ENCODE assay signal across 11 mouse cellular contexts in the genomic region with DNA sequence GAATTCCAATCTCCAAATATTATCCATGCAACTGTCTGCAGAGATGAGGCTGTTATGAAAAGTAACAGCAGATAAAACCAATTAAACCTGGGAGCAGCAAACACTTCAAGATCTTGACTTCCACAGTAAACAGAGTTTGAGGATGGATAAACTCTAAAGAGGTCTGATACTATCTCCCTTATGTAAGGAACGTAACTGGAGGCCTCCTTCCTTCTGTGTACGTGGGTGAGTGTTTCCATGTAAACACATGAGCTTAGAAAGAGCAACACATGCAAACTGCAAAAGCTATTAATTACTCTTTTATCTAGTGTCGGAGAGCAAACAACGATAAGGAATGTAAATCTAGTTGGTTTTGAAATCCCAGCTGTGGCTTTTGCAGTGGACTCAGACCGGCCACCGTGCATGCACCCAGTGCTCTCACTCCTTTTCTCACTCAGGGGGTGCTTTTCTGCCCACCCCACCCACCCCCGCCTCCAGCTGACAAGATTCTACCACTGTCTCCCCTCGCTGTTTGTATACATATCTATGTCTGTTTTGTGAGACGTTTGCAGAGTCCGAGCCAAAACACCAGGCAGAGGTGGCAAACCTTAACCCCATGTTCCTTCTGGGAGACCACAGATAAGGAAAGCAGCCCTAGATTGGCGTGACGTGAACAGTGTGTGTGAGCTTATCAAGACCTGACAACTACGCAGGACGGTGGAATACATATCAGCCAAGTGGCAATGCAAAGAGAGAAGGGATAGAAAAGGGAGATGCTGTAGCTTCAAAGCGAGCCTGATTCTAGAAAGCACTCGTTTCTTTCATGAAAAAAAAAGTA.
DNase-seq lines count a peak whose midpoint lies in the region; ATAC-seq and TF ChIP-seq lines count a peak whose summit lies in the region.
"Had no signal": no experiment of that assay in that cellular context is flagged by ENCODE, and none has a peak within 500 bp of the region (broad histone marks: within the 10 kb centered on the region; RNA-seq: fewer than 3 reads in every experiment).

No protein-coding gene starts in this region.

- no peak overlapping the region for H3K4me2 ChIP-seq in intestine, embryonic 15.5 days (replicated peaks)
- no peak overlapping the region for H3K4me2 ChIP-seq in hindbrain, postnatal 0 days (ENCODE audit: low read depth, low read length)
- H3K4me2 ChIP-seq: forebrain, embryonic 12.5 days had no signal

- H3K4me1 ChIP-seq in heart, adult 2 months (ENCODE audit: control insufficient read depth, insufficient read depth, low read length) = peaks cover 2% of the 10 kb centered on the region; the same call in 1 of the 2 replicates
- H3K4me1 ChIP-seq in megakaryocyte, embryonic 14.5 days = no peaks in the 10 kb centered on the region
- H3K4me1 ChIP-seq in intestine, embryonic 15.5 days (replicated peaks) = 0 out of 2 replicates have a peak, but pooled peaks cover 5% of the 10 kb centered on the region
- no peaks in the 10 kb centered on the region for H3K4me1 ChIP-seq in hindbrain, postnatal 0 days (ENCODE audit: insufficient read depth, low read length)

- no peak for DNase-seq in heart, adult 2 months
- no peak for DNase-seq in heart, adult 9 months (ENCODE audit: low spot score in 2 of 2)
- no peak for DNase-seq in urinary bladder, postnatal 36 days (ENCODE audit: low spot score in 2 of 2)
- DNase-seq in hindbrain, postnatal 0 days (ENCODE audit: low spot score) = no peak
- DNase-seq: gastrocnemius, postnatal 25 days; right cerebral cortex, postnatal 25 days had no signal

- intact Hi-C loops in heart, adult 2 months (cut with DNase I) = no loop called here

- no peaks in the 10 kb centered on the region for H3K27me3 ChIP-seq in heart, adult 2 months (ENCODE audit: control insufficient read depth, insufficient read depth, low read length)
- no peaks in the 10 kb centered on the region for H3K27me3 ChIP-seq in megakaryocyte, embryonic 14.5 days (replicated peaks)
- no peaks in the 10 kb centered on the region for H3K27me3 ChIP-seq in intestine, embryonic 15.5 days (replicated peaks)
- H3K27me3 ChIP-seq in hindbrain, postnatal 0 days (ENCODE audit: insufficient read depth, low read length) = no peaks in the 10 kb centered on the region
- H3K27me3 ChIP-seq: forebrain, embryonic 12.5 days had no signal

- H3K4me3 ChIP-seq in heart, adult 2 months = peak overlapping the region; percentile 5; the same call in 1 of the 2 replicates
- peak overlapping the region; percentile 23 for H3K4me3 ChIP-seq in megakaryocyte, embryonic 14.5 days (replicated peaks)
- H3K4me3 ChIP-seq in intestine, embryonic 15.5 days (replicated peaks) = no peak overlapping the region
- no peak overlapping the region for H3K4me3 ChIP-seq in hindbrain, postnatal 0 days (ENCODE audit: low read length)
- H3K4me3 ChIP-seq: forebrain, embryonic 12.5 days had no signal

- no peaks in the 10 kb centered on the region for H3K79me2 ChIP-seq in heart, adult 2 months (replicated peaks; ENCODE audit: control insufficient read depth, insufficient read depth, low read length)

- H3K27ac ChIP-seq in heart, adult 2 months = no peak overlapping the region; the same call in 1 of the 2 replicates
- no peak overlapping the region for H3K27ac ChIP-seq in intestine, embryonic 15.5 days
- H3K27ac ChIP-seq in hindbrain, postnatal 0 days = no peak overlapping the region
- H3K27ac ChIP-seq: forebrain, embryonic 12.5 days had no signal

- no peak for ATAC-seq in megakaryocyte, adult 5-6 weeks (ENCODE audit: poor library complexity, severe bottlenecking)
- peak; percentile 37; the same call in 1 of the 2 replicates for ATAC-seq in intestine, embryonic 15.5 days
- ATAC-seq in megakaryocyte-erythroid progenitor cell, adult 5-6 weeks (replicated peaks; ENCODE audit: low FRiP score, low TSS enrichment, poor library complexity, severe bottlenecking) = peak; percentile 99
- ATAC-seq in hindbrain, postnatal 0 days = no peak

- no peak for TF ChIP-seq EP300 in heart, adult 2 months (IDR thresholded peaks at IDR 0.05; ENCODE audit: insufficient read depth, low read depth, low read length)

- no peak for TF ChIP-seq CTCF in heart, adult 2 months (IDR thresholded peaks at IDR 0.05)
- TF ChIP-seq CTCF in hindbrain, postnatal 0 days (IDR thresholded peaks at IDR 0.05; ENCODE audit: low read depth) = no peak

- no peak for TF ChIP-seq POLR2A in heart, adult 2 months (IDR thresholded peaks at IDR 0.05; ENCODE audit: insufficient read depth, low read depth, low read length)

- H3K9me3 ChIP-seq in megakaryocyte, embryonic 14.5 days = peaks cover 24% of the 10 kb centered on the region
- no peaks in the 10 kb centered on the region for H3K9me3 ChIP-seq in intestine, embryonic 15.5 days
- no peaks in the 10 kb centered on the region for H3K9me3 ChIP-seq in hindbrain, postnatal 0 days (ENCODE audit: low read length)
- H3K9me3 ChIP-seq: forebrain, embryonic 12.5 days had no signal

- H3K9ac ChIP-seq in heart, adult 2 months (ENCODE audit: low read depth, low read length) = peak overlapping the region; percentile 52
- H3K9ac ChIP-seq in intestine, embryonic 15.5 days = no peak overlapping the region
- no peak overlapping the region for H3K9ac ChIP-seq in hindbrain, postnatal 0 days (replicated peaks; ENCODE audit: low read length)
- H3K9ac ChIP-seq: forebrain, embryonic 12.5 days had no signal

- no peaks in the 10 kb centered on the region for H3K36me3 ChIP-seq in heart, adult 2 months (ENCODE audit: control insufficient read depth, insufficient read depth, low read length)
- H3K36me3 ChIP-seq in megakaryocyte, embryonic 14.5 days (replicated peaks; ENCODE audit: low read length) = no peaks in the 10 kb centered on the region
- no peaks in the 10 kb centered on the region for H3K36me3 ChIP-seq in intestine, embryonic 15.5 days
- no peaks in the 10 kb centered on the region for H3K36me3 ChIP-seq in hindbrain, postnatal 0 days (ENCODE audit: insufficient read depth, low read length)
- H3K36me3 ChIP-seq: forebrain, embryonic 12.5 days had no signal

- WGBS in heart, adult 2 months = 29% methylated on average over 16 of the region's 16 CpGs
- 28% methylated on average over 16 of the region's 16 CpGs for WGBS in intestine, embryonic 15.5 days
- WGBS in hindbrain, postnatal 0 days = 73% methylated on average over 16 of the region's 16 CpGs

Comparison
In these comparisons a context has a peak if more than half of its experiments do, and no peak if none do; other contexts are left out.
1. H3K4me3 ChIP-seq: peak in heart, adult 2 months (single experiment) and megakaryocyte, embryonic 14.5 days (single experiment); none in intestine, embryonic 15.5 days (single experiment) and hindbrain, postnatal 0 days (single experiment).
2. ATAC-seq: peak in intestine, embryonic 15.5 days (single experiment) and megakaryocyte-erythroid progenitor cell, adult 5-6 weeks (single experiment); none in megakaryocyte, adult 5-6 weeks (single experiment) and hindbrain, postnatal 0 days (single experiment).